Mouse (Mus musculus) kidney, adult 10 weeks (tissue): ENCODE data around the gene Gm17467. TPM values are rescaled to one million over a fixed set of nuclear protein-coding genes. Genes with fewer than 3 reads are reported as not detected.

Experiments
- polyA plus RNA-seq: library from polyadenylated mRNA; stranded (reverse); fragments of 350-450 nt; fragmentation: Illumina TruSeq; extraction: RNeasy Lipid Tissue Mini Kit (QIAGEN cat#74804); gene quantifications from one replicate; pipeline ENCODE4 v1.2.3, GENCODE M21; 2014; ENCODE audit warnings: low read depth, low replicate concordance

Gm17467 gene
- not detected for polyA plus RNA-seq

GRCm38 (mm10) chrX:123704691-123705090, at the start of gene Gm17467:
TSS of gene Gm17467 (minus strand) at chrX:123704791.

Other genes starting within 250 kb of the Gm17467 start
- not detected for gene Cldn34c2, start 123.1 kb downstream of the Gm17467 start, polyA plus RNA-seq
- gene Cldn34c3, start 88.9 kb upstream of the Gm17467 start, polyA plus RNA-seq = not detected